Mouse (Mus musculus) embryonic facial prominence, embryonic 12.5 days (tissue): ENCODE results near the gene Elp4. TPM values are rescaled to one million over a fixed set of nuclear protein-coding genes. Genes with fewer than 3 reads are reported as not detected.
A peak's percentile ranks its signal among the peaks of the same experiment; 100 is the strongest.

ENCODE experiments used
- ATAC-seq: fragments of 200-750 bp; cut with Nextera tagmentation; 2 replicates; pipeline ENCODE4 v1.8.0; 2017; ENCODE audit not compliant: insufficient number of reproducible peaks, insufficient read depth, low FRiP score, low TSS enrichment
- H3K27ac ChIP-seq: fragments of 300-500 bp; sonication (generic); 2 replicates; pipeline ENCODE4 v1.5.1; 2016; ENCODE audit warnings: mild to moderate bottlenecking
- H3K27me3 ChIP-seq: fragments of 300-500 bp; sonication (generic); 2 replicates; pipeline ENCODE4 v1.6.1; 2016; ENCODE audit warnings: mild to moderate bottlenecking, moderate library complexity
- H3K36me3 ChIP-seq: fragments of 300-500 bp; sonication (generic); 2 replicates; pipeline ENCODE4 v1.6.1; 2016; ENCODE audit warnings: mild to moderate bottlenecking
- H3K4me1 ChIP-seq: fragments of 300-500 bp; sonication (generic); 2 replicates; pipeline ENCODE4 v1.6.1; 2016
- H3K4me2 ChIP-seq: fragments of 300-500 bp; sonication (generic); replicated peaks from 2 replicates; pipeline ENCODE4 v1.6.1; 2016; ENCODE audit warnings: mild to moderate bottlenecking, moderate library complexity
- H3K4me3 ChIP-seq: fragments of 300-500 bp; sonication (generic); 2 replicates; pipeline ENCODE4 v1.5.1; 2016; ENCODE audit warnings: mild to moderate bottlenecking
- H3K9ac ChIP-seq: fragments of 300-500 bp; sonication (generic); 2 replicates; pipeline ENCODE4 v1.6.1; 2016; ENCODE audit warnings: mild to moderate bottlenecking, moderate library complexity
- H3K9me3 ChIP-seq: fragments of 300-500 bp; sonication (generic); 2 replicates; pipeline ENCODE4 v1.6.1; 2016; ENCODE audit warnings: mild to moderate bottlenecking, moderate library complexity
- WGBS: fragments of 180-500 bp; shearing (Covaris S2); methylation state at CpG from one replicate; pipeline ENCODE4 v1.1.7; 2016; 5-methylcytosine and 5-hydroxymethylcytosine counted together
- polyA plus RNA-seq: library from polyadenylated mRNA; unstranded; fragments of >200 nt; fragmentation: Nextera tagmentation; extraction: Ambion mirVana; gene quantifications from 2 replicates; pipeline ENCODE4 v1.2.1, GENCODE M21; 2016

The Elp4 gene
- polyA plus RNA-seq, 1 experiment from 2014 or later: 48.5 TPM

DNA sequence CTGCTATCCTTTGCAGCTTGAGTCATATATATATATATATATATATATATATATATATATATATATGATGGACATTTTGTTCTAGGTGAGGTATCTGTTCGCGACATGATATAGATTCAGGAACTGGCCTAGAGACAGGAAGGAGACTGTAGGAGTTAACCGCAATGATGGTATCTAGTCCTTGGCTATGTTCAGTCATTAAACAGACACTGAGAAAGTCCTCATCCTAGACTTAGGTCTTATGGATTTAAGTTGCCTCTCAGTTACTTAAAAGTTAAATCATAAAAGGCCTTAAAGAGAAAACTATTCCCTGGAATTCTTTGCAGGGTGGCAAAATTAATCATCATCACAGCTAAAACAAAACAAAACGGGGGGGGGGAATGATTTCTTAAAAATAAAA lies 226.1 kb downstream of the Elp4 start:
- WGBS: 10% methylated on average over 4 of the region's 4 CpGs
- H3K4me1 ChIP-seq: peaks cover 23% of the 10 kb centered on the region
- H3K4me3 ChIP-seq: no peak overlapping the region

DNA sequence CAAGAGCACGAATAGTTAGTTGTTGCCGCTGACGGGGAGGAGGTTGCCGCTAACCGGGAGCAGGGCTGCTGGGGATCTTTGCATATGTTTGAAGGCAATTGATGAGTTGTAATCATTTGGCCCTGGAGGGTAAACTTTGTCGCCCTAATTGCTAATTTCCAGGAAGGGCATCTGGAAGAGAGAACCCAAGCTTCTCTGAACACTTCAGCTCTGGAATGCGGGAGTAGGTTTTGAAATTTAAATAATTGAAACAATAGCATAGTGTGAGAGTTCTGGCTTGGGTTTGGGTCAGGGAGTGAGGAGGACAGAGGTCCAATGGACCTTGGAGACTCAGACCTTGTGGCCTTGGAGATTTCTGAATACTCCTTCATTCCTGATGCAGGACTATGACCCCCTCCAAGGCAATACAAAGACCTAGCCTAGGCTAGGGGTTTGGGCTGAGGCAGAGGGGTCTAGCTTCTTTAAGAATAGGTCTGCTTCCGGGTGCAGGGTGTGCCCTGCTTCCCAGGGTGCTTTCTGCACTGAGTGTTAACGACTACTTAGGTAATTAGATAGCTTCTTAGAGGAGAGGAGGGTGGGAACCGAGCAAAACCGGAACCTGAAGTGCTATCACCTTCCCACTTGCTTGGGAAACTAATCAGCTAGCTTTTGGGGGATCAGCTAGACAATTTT lies 226.8 kb downstream of the Elp4 start:
- H3K36me3 ChIP-seq: no peaks in the 10 kb centered on the region
- H3K9ac ChIP-seq: no peak overlapping the region
- peaks cover 23% of the 10 kb centered on the region for H3K4me1 ChIP-seq
- H3K27me3 ChIP-seq: peaks cover 87% of the 10 kb centered on the region
- peak overlapping the region; percentile 38 for H3K4me3 ChIP-seq
- WGBS: 2% methylated on average over 11 of the region's 11 CpGs
- H3K4me2 ChIP-seq: 0 out of 2 replicates have a peak overlapping the region, but pooled peaks have one; percentile 11
- no peaks in the 10 kb centered on the region for H3K9me3 ChIP-seq
- H3K27ac ChIP-seq: no peak overlapping the region
- ATAC-seq: no peak

More for the DNA sequence above, 226.1 kb downstream of the Elp4 start:
- Histone ChIP-seq H3K27ac (no peak overlapping the region), H3K9ac (no peak overlapping the region), H3K4me2 (0 out of 2 replicates have a peak overlapping the region, but pooled peaks have one; percentile 9), H3K27me3 (peaks cover 86% of the 10 kb centered on the region), H3K9me3 (no peaks in the 10 kb centered on the region), H3K36me3 (no peaks in the 10 kb centered on the region)
- ATAC-seq: no peak

DNA sequence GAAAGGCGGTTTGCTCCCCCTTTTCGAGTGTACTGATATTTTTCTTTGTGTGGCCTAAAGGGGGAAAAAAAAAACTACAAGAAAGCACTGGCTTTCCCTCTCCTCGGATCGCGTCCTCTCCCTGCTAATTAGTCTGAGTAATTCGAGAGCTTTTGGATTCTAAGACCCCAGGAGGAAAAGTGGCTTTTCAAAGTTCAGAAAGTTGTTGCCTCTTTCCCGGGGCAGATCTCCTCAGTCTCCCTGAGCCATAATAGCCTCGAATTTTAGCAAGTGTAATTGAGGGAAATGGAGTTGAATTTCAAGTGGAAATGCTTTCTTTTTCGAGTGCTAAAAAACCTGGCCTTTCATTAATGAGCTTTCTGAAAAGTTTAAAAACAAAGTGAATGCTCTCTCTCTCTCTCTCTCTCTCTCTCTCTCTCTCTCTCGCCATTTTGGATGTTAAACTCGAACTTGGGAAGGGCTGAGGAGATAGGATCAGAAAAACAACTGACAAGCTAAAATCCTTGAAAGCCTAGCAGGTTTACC lies 227.4 kb downstream of the Elp4 start:
- H3K4me3 ChIP-seq: peak overlapping the region; percentile 38
- peaks cover 88% of the 10 kb centered on the region for H3K27me3 ChIP-seq
- H3K9me3 ChIP-seq: no peaks in the 10 kb centered on the region
- H3K27ac ChIP-seq: no peak overlapping the region
- H3K4me2 ChIP-seq: peak overlapping the region; percentile 57
- no peaks in the 10 kb centered on the region for H3K36me3 ChIP-seq
- peaks cover 23% of the 10 kb centered on the region for H3K4me1 ChIP-seq
- under 1% methylated on average over 11 of the region's 11 CpGs for WGBS
- no peak for ATAC-seq
- no peak overlapping the region for H3K9ac ChIP-seq

DNA sequence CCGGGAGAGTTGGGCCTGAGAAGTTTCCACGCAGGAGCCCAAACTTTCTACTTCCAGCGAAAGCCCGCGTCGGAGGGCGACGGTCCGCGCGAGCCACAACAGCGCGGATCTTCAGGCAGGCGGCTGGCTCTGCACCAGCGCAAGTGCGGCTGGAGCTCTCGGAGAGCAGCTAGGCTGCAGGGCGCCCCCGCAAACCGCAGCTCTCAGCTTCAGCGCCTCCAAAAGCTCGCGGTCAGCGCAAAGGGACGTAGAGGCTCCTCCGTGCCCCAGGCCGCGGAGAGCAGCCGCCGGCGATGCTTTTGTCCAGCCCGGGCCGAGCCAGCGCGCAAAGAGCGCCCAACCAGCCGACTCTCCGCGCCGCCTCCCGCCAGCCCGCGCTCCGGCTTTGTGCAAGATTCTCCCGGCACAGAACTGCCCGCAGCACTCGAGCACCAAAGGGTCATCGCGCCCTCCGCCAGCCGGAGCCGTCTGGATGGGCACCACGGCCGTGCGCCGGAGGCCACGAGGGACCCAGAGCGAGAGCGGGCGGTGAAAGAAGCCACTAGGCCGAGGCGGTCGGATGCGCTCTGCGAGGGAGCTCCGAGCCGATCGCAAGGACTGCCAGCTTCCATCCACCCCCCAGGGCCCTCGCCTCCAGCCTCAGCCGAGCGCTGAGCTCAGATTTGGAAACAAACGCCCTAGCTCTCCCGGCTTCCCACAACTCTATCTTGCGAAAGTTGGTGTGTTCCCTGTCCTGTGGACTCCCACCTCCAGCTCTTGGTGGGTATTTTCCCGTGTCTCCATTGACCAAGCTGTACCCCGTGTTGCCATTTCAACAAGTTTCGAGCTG lies 228.1 kb downstream of the Elp4 start:
- no peaks in the 10 kb centered on the region for H3K9me3 ChIP-seq
- H3K36me3 ChIP-seq: no peaks in the 10 kb centered on the region
- ATAC-seq: no peak
- peak overlapping the region; percentile 67 for H3K27ac ChIP-seq
- peak overlapping the region; percentile 53 for H3K9ac ChIP-seq
- H3K4me2 ChIP-seq: peak overlapping the region; percentile 57
- H3K27me3 ChIP-seq: peaks cover 88% of the 10 kb centered on the region
- peaks cover 18% of the 10 kb centered on the region for H3K4me1 ChIP-seq
- peak overlapping the region; percentile 38 for H3K4me3 ChIP-seq
- WGBS: under 1% methylated on average over 75 of the region's 77 CpGs

DNA sequence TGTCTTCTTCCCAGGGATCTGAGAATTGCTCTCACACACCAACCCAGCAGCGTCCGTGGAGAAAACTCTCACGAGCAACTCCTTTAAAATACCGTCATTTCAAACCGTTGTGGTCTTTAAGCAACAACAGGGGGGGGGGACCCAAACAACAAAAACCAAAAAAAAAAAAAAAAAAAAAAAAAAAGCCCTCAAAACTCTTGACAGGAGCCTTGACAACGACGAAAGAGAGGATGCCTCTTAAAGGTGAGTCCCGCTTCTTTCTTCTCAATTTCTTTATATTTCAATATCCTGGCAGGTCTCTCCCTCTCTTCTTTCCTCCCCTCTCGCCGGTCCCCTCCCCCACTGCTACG lies 228.7 kb downstream of the Elp4 start:
- WGBS: 0% methylated on average over 11 of the region's 11 CpGs
- Histone ChIP-seq H3K27me3 (peaks cover 88% of the 10 kb centered on the region), H3K4me1 (peaks cover 15% of the 10 kb centered on the region; the same call in 1 of the 2 replicates), H3K9me3 (no peaks in the 10 kb centered on the region), H3K9ac (peak overlapping the region; percentile 53), H3K27ac (peak overlapping the region; percentile 67), H3K4me3 (peak overlapping the region; percentile 38), H3K36me3 (no peaks in the 10 kb centered on the region), H3K4me2 (peak overlapping the region; percentile 57)
- ATAC-seq: no peak

DNA sequence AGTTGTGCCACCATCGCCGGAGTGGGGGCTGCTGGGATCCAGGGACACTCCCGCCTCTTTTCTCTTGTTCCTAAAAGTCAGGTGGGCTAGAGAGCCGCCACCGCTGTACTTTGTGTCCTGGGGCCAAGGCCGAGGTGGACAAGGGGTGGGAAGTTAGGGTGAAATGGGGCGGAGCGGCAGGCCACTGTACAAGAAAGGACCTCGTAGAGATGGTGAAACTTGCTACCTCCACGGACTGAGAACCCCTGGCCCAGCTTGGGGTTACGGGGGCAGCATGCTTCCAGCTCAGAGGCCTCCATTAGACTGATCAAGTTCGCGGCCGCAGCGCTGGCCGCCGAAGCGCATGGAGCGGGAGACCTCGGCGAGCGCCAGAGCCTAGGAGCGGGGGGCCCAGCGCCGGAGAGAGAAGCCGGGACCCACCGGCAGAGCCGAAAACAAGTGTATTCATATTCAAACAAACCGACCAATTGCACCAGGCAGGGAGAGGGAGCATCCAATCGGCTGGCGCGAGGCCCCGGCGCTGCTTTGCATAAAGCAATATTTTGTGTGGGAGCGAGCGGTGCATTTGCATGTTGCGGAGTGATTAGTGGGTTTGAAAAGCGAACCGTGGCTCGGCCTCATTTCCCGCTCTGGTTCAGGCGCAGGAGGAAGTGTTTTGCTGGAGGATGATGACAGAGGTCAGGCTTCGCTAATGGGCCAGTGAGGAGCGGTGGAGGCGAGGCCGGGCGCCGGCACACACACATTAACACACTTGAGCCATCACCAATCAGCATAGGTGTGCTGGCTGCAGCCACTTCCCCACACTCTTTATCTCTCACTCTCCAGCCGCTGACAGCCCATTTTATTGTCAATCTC lies 229.3 kb downstream of the Elp4 start:
- Histone ChIP-seq H3K9ac (0 out of 2 replicates have a peak overlapping the region, but pooled peaks have one; percentile 24), H3K4me2 (peak overlapping the region; percentile 43), H3K27me3 (peaks cover 88% of the 10 kb centered on the region), H3K9me3 (no peaks in the 10 kb centered on the region), H3K4me1 (peaks cover 15% of the 10 kb centered on the region; the same call in 1 of the 2 replicates), H3K27ac (peak overlapping the region; percentile 41; the same call in 1 of the 2 replicates), H3K4me3 (peak overlapping the region; percentile 38), H3K36me3 (no peaks in the 10 kb centered on the region)
- peak; percentile 74 for ATAC-seq
- under 1% methylated on average over 49 of the region's 49 CpGs for WGBS

DNA sequence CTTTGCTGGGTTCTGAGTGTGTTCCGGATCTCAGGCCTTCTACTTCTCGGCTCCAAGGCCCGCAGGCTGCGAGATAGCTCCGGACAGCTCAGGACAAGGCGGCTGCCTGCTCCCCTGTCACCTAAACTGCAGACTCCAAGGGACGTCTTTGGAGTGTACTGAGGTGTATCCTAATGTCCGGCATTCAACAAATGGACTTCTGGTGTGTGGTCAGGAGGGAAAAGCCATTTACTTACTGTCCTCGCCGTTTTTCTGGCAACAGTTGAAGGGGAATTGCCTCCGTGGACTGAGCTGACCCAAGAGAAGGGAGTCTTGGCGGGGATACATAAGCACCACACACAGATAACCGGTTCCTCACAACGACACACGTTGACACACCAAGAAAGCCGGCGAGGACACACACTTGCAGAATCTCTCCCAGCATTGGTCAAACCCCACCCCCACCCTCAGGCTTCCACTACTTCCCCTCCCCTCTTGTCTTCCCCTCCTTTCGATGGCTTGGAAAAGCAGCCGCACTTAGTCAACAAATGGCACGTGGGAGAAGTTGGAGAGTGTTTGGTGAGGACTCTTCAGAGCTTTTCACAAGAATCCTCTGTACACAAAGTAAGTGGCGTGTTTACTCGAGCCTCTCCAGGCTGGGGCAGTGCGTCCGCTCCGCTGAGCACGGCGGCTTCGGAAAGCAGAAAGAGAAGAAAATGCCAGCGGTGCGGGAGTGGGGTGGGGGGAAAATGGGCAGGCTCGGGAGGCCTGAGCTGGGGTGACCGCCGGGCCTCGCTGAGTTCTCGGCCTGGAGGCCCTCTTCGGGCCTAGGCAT lies 230.1 kb downstream of the Elp4 start:
- Histone ChIP-seq H3K27ac (peak overlapping the region; percentile 41; the same call in 1 of the 2 replicates), H3K9ac (no peak overlapping the region), H3K9me3 (no peaks in the 10 kb centered on the region), H3K27me3 (peaks cover 88% of the 10 kb centered on the region), H3K36me3 (no peaks in the 10 kb centered on the region), H3K4me3 (peak overlapping the region; percentile 38), H3K4me2 (peak overlapping the region; percentile 43), H3K4me1 (peaks cover 15% of the 10 kb centered on the region; the same call in 1 of the 2 replicates)
- no peak for ATAC-seq
- WGBS: 1% methylated on average over 36 of the region's 36 CpGs

DNA sequence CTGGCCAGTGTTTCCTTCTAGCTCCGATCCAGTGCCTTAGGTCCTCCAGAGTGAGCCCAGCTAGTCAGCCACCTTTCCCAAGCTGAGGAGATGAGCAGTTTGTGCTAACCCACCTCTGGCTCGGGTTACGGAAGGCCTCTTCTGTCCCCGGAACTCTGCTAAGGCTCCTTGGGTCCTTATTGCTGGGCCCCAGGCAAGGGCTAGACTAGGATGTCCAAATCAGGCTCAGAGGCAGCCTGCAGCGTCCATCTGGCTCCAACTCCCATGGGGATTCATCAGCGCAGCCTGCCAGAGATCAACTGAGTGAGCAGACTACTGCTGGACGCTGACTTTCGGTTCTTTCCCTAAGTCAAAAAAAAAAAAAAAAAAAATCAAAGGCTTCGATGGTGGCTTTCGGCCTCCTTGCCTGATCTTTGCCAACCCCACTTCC lies 230.7 kb downstream of the Elp4 start:
- Histone ChIP-seq H3K27ac (no peak overlapping the region), H3K27me3 (peaks cover 88% of the 10 kb centered on the region), H3K9me3 (no peaks in the 10 kb centered on the region), H3K9ac (no peak overlapping the region), H3K4me3 (peak overlapping the region; percentile 16), H3K36me3 (no peaks in the 10 kb centered on the region), H3K4me2 (peak overlapping the region; percentile 43; the same call in 1 of the 2 replicates), H3K4me1 (peaks cover 15% of the 10 kb centered on the region; the same call in 1 of the 2 replicates)
- 1% methylated on average over 10 of the region's 10 CpGs for WGBS
- ATAC-seq: no peak

DNA sequence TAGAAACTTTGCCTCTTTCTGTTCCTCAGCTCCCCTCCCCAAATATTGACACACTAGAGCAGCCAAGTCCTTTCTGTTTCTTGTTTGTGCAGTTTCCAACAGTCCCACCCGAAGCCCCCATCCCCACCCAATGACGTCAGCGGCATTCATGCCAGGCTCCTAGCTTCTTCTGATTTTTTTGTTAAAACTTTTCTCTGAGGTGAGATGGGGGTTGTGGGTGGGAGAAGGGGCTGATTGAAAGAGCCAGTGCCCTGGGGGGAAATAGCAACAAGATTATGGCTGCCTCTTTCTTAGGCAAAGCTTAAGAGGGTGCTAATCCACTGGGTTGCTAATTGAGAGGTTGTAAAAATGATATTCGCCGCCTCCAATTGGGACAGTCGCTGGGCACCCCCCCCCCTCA lies 231.3 kb downstream of the Elp4 start:
- WGBS: 0% methylated on average over 6 of the region's 6 CpGs
- H3K4me3 ChIP-seq: no peak overlapping the region
- H3K9ac ChIP-seq: no peak overlapping the region
- no peak for ATAC-seq
- H3K27me3 ChIP-seq: peaks cover 91% of the 10 kb centered on the region
- H3K36me3 ChIP-seq: no peaks in the 10 kb centered on the region
- no peak overlapping the region for H3K4me2 ChIP-seq
- no peak overlapping the region for H3K27ac ChIP-seq
- H3K4me1 ChIP-seq: peaks cover 19% of the 10 kb centered on the region; the same call in 1 of the 2 replicates
- no peaks in the 10 kb centered on the region for H3K9me3 ChIP-seq

DNA sequence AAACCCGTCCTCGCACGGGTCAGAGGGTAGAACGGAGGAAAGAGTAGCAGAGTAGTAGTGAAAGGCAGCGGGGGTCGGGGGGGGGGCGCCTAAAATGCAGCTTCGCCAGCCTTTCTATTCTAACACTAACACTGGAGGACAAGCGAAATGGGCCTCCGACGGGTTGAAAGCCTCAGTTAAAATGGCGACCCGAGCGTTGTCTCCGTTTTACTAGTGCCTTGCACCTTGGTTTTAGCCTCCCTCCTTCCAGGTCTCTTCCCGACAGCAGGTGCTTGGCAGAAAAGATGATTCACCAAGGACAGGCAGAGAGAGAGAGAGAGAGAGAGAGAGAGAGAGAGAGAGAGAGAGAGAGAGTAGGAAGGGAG lies 231.8 kb downstream of the Elp4 start:
- Histone ChIP-seq H3K36me3 (no peaks in the 10 kb centered on the region), H3K4me2 (peak overlapping the region; percentile 7; the same call in 1 of the 2 replicates), H3K27me3 (peaks cover 91% of the 10 kb centered on the region), H3K9me3 (no peaks in the 10 kb centered on the region), H3K9ac (no peak overlapping the region), H3K27ac (no peak overlapping the region), H3K4me3 (no peak overlapping the region), H3K4me1 (peaks cover 19% of the 10 kb centered on the region; the same call in 1 of the 2 replicates)
- ATAC-seq: no peak
- under 1% methylated on average over 16 of the region's 16 CpGs for WGBS
